Mouse (Mus musculus) stomach, postnatal 0 days (tissue): ENCODE results near the gene Slfn14.

Experiments
- CTCF ChIP-seq: IDR thresholded peaks from 2 replicates; pipeline ENCODE4 v1.5.1; 2016; ENCODE audit warnings: antibody characterized with exemption, low read depth, mild to moderate bottlenecking, moderate library complexity
- EP300 ChIP-seq: optimal IDR thresholded peaks from 2 replicates; pipeline ENCODE3; 2016; ENCODE audit warnings: antibody characterized with exemption

- TF ChIP-seq CTCF (no peak), EP300 (no peak)
These were observed 48.1 kb downstream of the Slfn14 start for GRCm38 (mm10) chr11:83238389-83238788.
